Mouse (Mus musculus) mouse embryonic stem cell (cell line): ENCODE data around the gene Olfr1124.
"Not testable (repeated sequence)": the region's sequence is repeated elsewhere in the genome, so short reads cannot be mapped to it uniquely, and the experiment has no call there.

Experiments used
- in situ Hi-C, 2 experiments: fragments of 300-500 bp; cut with MboI; formaldehyde crosslinking; loops; 1 replicate in 1 of 2; 3 replicates in 1 of 2; pipeline ENCODE4 v1.14.3; 2019 to 2020; ENCODE audit warnings: low sequenced_read_pairs in 2 of 2, low pct_unique_long_range_greater_than_20kb in 1 of 2, mixed read lengths in 1 of 2; ENCODE audit not compliant: unreplicated experiment in 1 of 2

Olfr1124 gene

GRCm38 (mm10) chr2:87429975-87430374, at the start of gene Olfr1124:
Olfr1124 (plus strand) TSS chr2:87430275.
- in situ Hi-C loops: no loop called here

GRCm38 (mm10) chr2:87383935-87384334, 46.1 kb upstream of the Olfr1124 start:
- in situ Hi-C loops: no loop called here

GRCm38 (mm10) chr2:87385549-87385948, 44.5 kb upstream of the Olfr1124 start, which contains the start of gene Olfr1122:
Olfr1122 (plus strand) TSS chr2:87385849.
- in situ Hi-C loops: no loop called here

GRCm38 (mm10) chr2:87393605-87394004, 36.5 kb upstream of the Olfr1124 start:
- in situ Hi-C loops: not testable (repeated sequence)

GRCm38 (mm10) chr2:87394686-87395085, 35.4 kb upstream of the Olfr1124 start:
- in situ Hi-C loops: not testable (repeated sequence)

- in situ Hi-C loops: no loop called here
Observed at GRCm38 (mm10) chr2:87416335-87416734, 13.7 kb upstream of the Olfr1124 start, which contains the start of gene Olfr1123. Olfr1123 (plus strand) TSS chr2:87416635.

GRCm38 (mm10) chr2:87437731-87438130, 7.7 kb downstream of the Olfr1124 start:
- in situ Hi-C loops: no loop called here

GRCm38 (mm10) chr2:87453662-87454061, 23.6 kb downstream of the Olfr1124 start, which contains the start of gene Olfr1126:
Olfr1126 (plus strand) TSS chr2:87453962.
- in situ Hi-C loops: no loop called here

GRCm38 (mm10) chr2:87461769-87462168, 31.7 kb downstream of the Olfr1124 start:
- in situ Hi-C loops: no loop called here

- in situ Hi-C loops: loop anchor here in 1 of 2 experiments (5.0 kb wide), 1 partner anchor 37 kb away; no protein-coding TSS in a partner anchor
Observed at GRCm38 (mm10) chr2:87480207-87480606, 50.1 kb downstream of the Olfr1124 start.

- in situ Hi-C loops: loop anchor here in 1 of 2 experiments (5.0 kb wide), 1 partner anchor 36 kb away; no protein-coding TSS in a partner anchor
Observed at GRCm38 (mm10) chr2:87481158-87481557, 51.1 kb downstream of the Olfr1124 start.

GRCm38 (mm10) chr2:87482276-87482675, 52.2 kb downstream of the Olfr1124 start:
- in situ Hi-C loops: loop anchor here in 1 of 2 experiments (5.0 kb wide), 1 partner anchor 35 kb away; no protein-coding TSS in a partner anchor
